Comparison of ENCODE assay signal across 24 mouse cellular contexts in the genomic region with DNA sequence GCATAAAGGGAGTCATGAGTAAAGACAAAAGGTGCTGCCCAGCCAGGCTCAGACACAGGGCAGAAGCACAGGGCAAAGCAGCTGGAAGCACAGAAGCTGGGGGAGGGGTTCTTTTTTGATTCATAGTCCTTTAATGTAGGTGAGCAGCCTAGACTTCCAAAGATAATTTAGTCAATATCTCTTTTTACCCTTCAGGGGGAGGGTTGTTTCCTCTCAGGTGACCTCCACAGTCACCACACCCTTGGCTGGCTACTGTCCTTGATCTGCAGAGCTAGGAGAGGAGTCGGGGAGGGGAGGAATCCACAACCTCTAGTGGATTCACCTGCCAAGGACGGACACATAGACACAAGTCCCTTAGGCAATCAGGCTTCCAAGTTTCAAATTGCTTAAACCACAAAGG. TPM values are rescaled to one million over a fixed set of nuclear protein-coding genes. Genes with fewer than 3 reads are reported as not detected.
DNase-seq lines count a peak whose midpoint lies in the region; TF ChIP-seq lines count a peak whose summit lies in the region.
"Had no signal": no experiment of that assay in that cellular context is flagged by ENCODE, and none has a peak within 500 bp of the region (broad histone marks: within the 10 kb centered on the region; RNA-seq: fewer than 3 reads in every experiment).

No protein-coding gene starts in this region.

- peak overlapping the region; percentile 95 for H3K4me3 ChIP-seq in E14TG2a.4 (replicated peaks; ENCODE audit: low read length)
- no peak overlapping the region for H3K4me3 ChIP-seq in thymus, adult 2 months (ENCODE audit: control insufficient read depth, insufficient read depth, low read length)
- H3K4me3 ChIP-seq: embryonic facial prominence, embryonic 10.5 days; embryonic facial prominence, embryonic 12.5 days; forebrain, embryonic 13.5 days; forebrain, embryonic 15.5 days had no signal

- peaks cover 13% of the 10 kb centered on the region for H3K36me3 ChIP-seq in E14TG2a.4 (ENCODE audit: insufficient read depth, low read length)
- H3K36me3 ChIP-seq in thymus, adult 2 months (ENCODE audit: control insufficient read depth, insufficient read depth, low read length) = no peaks in the 10 kb centered on the region
- H3K36me3 ChIP-seq: embryonic facial prominence, embryonic 10.5 days; embryonic facial prominence, embryonic 12.5 days; forebrain, embryonic 15.5 days; G1E had no signal

- peak; percentile 92 for DNase-seq in ES-CJ7 (ENCODE audit: low read depth, low spot score)
- DNase-seq in R1 (ENCODE audit: low read depth, low spot score) = peak; percentile 86
- DNase-seq in T-cell, adult 2 months (ENCODE audit: low spot score) = no peak
- DNase-seq in spleen, postnatal 36 days (ENCODE audit: low spot score in 2 of 2) = no peak
- DNase-seq in thymus, adult 2 months = no peak
- DNase-seq: adrenal gland, adult 2 months; adrenal gland, postnatal 10 days; adrenal gland, postnatal 25 days; B cell, adult 2 months; cerebellum, adult 11 months; cerebellum, adult 18-20 months; cerebellum, adult 8-10 months; cerebellum, adult 9-11 months; cerebellum, postnatal 14 days; cerebellum, postnatal 36 days; forebrain, postnatal 0 days had no signal

- H3K9me3 ChIP-seq in E14TG2a.4 (ENCODE audit: low read length) = no peaks in the 10 kb centered on the region
- H3K9me3 ChIP-seq: embryonic facial prominence, embryonic 10.5 days; embryonic facial prominence, embryonic 12.5 days; forebrain, embryonic 13.5 days; forebrain, embryonic 15.5 days; G1E had no signal

- H3K27ac ChIP-seq in thymus, adult 2 months (ENCODE audit: control insufficient read depth, insufficient read depth, low read length) = no peak overlapping the region
- H3K27ac ChIP-seq: embryonic facial prominence, embryonic 10.5 days; embryonic facial prominence, embryonic 12.5 days; forebrain, embryonic 13.5 days; forebrain, embryonic 15.5 days had no signal

- no peak for TF ChIP-seq CTCF in E14TG2a.4 (conservative IDR thresholded peaks at IDR 0.05; ENCODE audit: low read length)
- TF ChIP-seq CTCF in thymus, adult 2 months (IDR thresholded peaks at IDR 0.05; ENCODE audit: borderline replicate concordance, control insufficient read depth, extremely low read depth, insufficient read depth, low read length, poor library complexity) = no peak

- peaks cover 79% of the 10 kb centered on the region for H3K4me1 ChIP-seq in E14TG2a.4 (replicated peaks; ENCODE audit: low read depth, low read length)
- H3K4me1 ChIP-seq in thymus, adult 2 months (replicated peaks; ENCODE audit: control insufficient read depth, insufficient read depth, low read length) = no peaks in the 10 kb centered on the region
- H3K4me1 ChIP-seq: embryonic facial prominence, embryonic 10.5 days; embryonic facial prominence, embryonic 12.5 days; forebrain, embryonic 13.5 days; forebrain, embryonic 15.5 days had no signal

- TF ChIP-seq POLR2A in thymus, adult 2 months (IDR thresholded peaks at IDR 0.05; ENCODE audit: control insufficient read depth, extremely low read depth, insufficient read depth, low read length, poor library complexity) = no peak

- H3K27me3 ChIP-seq in E14TG2a.4 (ENCODE audit: insufficient read depth, low read length) = no peaks in the 10 kb centered on the region
- no peaks in the 10 kb centered on the region for H3K27me3 ChIP-seq in thymus, adult 2 months (ENCODE audit: control insufficient read depth, insufficient read depth, low read length)
- H3K27me3 ChIP-seq: CH12.LX; embryonic facial prominence, embryonic 12.5 days; forebrain, embryonic 13.5 days; forebrain, embryonic 15.5 days; Patski had no signal

- 97% methylated on average over 2 of the region's 2 CpGs for WGBS in thymus, adult 2 months

RNA-seq across cellular contexts. Expression of a gene that starts 10.7 kb away (rescaled TPM):
- polyA plus RNA-seq in thymus, adult 2 months (2012; rRNA removed) = 5.7 and 6.7 TPM in 2 replicates
- polyA plus RNA-seq: G1E had no signal

RNA-seq across cellular contexts. Expression of a gene that starts 22.4 kb away (rescaled TPM):
- 24.0 and 34.0 TPM in 2 replicates for polyA plus RNA-seq in thymus, adult 2 months (2012; rRNA removed)

RNA-seq across cellular contexts. Expression of a gene that starts 48.8 kb away (rescaled TPM):
- 20.0 and 23.6 TPM in 2 replicates for polyA plus RNA-seq in thymus, adult 2 months (2012; rRNA removed)

Comparison
In these comparisons a context has a peak if more than half of its experiments do, and no peak if none do; other contexts are left out.
1. DNase-seq: peak in ES-CJ7 (single experiment) and R1 (single experiment); none in T-cell, adult 2 months (single experiment), spleen, postnatal 36 days (0 of 2) and thymus, adult 2 months (single experiment).